In the genomic region with DNA sequence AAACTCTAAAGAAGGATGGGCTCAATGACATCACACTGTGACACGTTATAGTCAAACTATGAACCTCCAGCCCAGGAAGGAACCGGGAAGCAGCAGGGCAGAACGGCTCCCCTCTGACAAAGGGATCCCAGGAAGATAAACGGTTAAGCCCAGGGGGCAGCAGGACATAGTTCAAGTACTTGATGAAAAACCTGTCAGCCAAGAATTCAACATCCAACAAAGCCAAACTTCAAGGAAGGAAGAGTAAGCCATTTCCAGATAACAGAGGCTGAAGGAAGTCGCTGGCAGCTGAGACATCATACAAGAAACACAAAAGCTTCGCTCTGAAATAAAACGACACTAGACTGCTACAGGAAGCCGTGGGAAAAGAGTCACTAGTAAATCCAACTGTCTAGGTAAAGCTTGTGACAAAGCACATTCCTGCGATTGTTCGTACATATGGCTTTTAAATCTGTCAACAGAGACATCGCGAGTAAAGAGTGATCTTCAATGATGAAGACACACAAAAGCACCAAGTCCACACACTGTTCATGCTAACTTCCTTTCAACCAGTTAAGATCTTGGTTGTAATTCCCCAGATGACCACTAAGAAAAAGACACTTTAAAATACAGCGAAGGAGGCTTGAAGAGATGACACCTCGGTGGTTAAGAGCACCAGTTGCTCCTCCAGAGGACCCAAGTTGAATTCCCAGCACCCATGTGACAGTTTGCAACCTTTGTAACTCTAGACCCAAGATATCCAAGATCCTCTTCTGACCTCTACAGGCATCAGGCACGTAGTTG, we compare ENCODE assay signal across 14 mouse cellular contexts. TPM values are rescaled to one million over a fixed set of nuclear protein-coding genes. Genes with fewer than 3 reads are reported as not detected.
DNase-seq lines count a peak whose midpoint lies in the region; ATAC-seq and TF ChIP-seq lines count a peak whose summit lies in the region.
"Had no signal": no experiment of that assay in that cellular context is flagged by ENCODE, and none has a peak within 500 bp of the region (broad histone marks: within the 10 kb centered on the region; RNA-seq: fewer than 3 reads in every experiment).

No protein-coding gene starts in this region.

- no peak for ATAC-seq in heart, postnatal 0 days (ENCODE audit: insufficient read depth, low read depth)
- 0 out of 2 replicates have a peak, but pooled peaks have one; percentile 39 for ATAC-seq in common myeloid progenitor, adult 5-6 weeks (replicated peaks; ENCODE audit: low read depth, poor library complexity, severe bottlenecking)
- no peak for ATAC-seq in kidney, postnatal 0 days (replicated peaks; ENCODE audit: low FRiP score, low read depth)
- no peak for ATAC-seq in forebrain, embryonic 14.5 days
- ATAC-seq: forebrain, embryonic 15.5 days had no signal

- peak overlapping the region; percentile 6; the same call in 1 of the 2 replicates for H3K27ac ChIP-seq in heart, postnatal 0 days (ENCODE audit: low read depth)
- peak overlapping the region; percentile 31; the same call in 1 of the 2 replicates for H3K27ac ChIP-seq in kidney, postnatal 0 days
- H3K27ac ChIP-seq in forebrain, embryonic 14.5 days (ENCODE audit: low read depth, low read length) = no peak overlapping the region
- no peak overlapping the region for H3K27ac ChIP-seq in midbrain, embryonic 10.5 days (replicated peaks)
- H3K27ac ChIP-seq: forebrain, embryonic 15.5 days; heart, embryonic 15.5 days had no signal

- no peaks in the 10 kb centered on the region for H3K4me1 ChIP-seq in heart, postnatal 0 days (ENCODE audit: control insufficient read depth, insufficient read depth)
- peaks cover 5% of the 10 kb centered on the region; the same call in 1 of the 2 replicates for H3K4me1 ChIP-seq in kidney, postnatal 0 days (replicated peaks; ENCODE audit: insufficient read depth, low read length)
- H3K4me1 ChIP-seq in forebrain, embryonic 14.5 days (ENCODE audit: control insufficient read depth, insufficient read depth, low read length) = no peaks in the 10 kb centered on the region
- H3K4me1 ChIP-seq in midbrain, embryonic 10.5 days = no peaks in the 10 kb centered on the region
- H3K4me1 ChIP-seq: forebrain, embryonic 15.5 days; heart, embryonic 15.5 days had no signal

- H3K27me3 ChIP-seq in heart, postnatal 0 days (ENCODE audit: control insufficient read depth, insufficient read depth, low read length) = no peaks in the 10 kb centered on the region
- no peaks in the 10 kb centered on the region for H3K27me3 ChIP-seq in kidney, postnatal 0 days (ENCODE audit: insufficient read depth, low read length)
- H3K27me3 ChIP-seq in forebrain, embryonic 14.5 days (replicated peaks; ENCODE audit: control insufficient read depth, insufficient read depth, low read length) = no peaks in the 10 kb centered on the region
- no peaks in the 10 kb centered on the region for H3K27me3 ChIP-seq in midbrain, embryonic 10.5 days (ENCODE audit: low read depth, poor library complexity, severe bottlenecking)
- H3K27me3 ChIP-seq: forebrain, embryonic 15.5 days; heart, embryonic 15.5 days had no signal

- peaks cover 26% of the 10 kb centered on the region for H3K36me3 ChIP-seq in heart, postnatal 0 days (replicated peaks; ENCODE audit: control insufficient read depth, insufficient read depth, low read length)
- H3K36me3 ChIP-seq in kidney, postnatal 0 days (ENCODE audit: insufficient read depth, low read length) = peaks cover 7% of the 10 kb centered on the region; the same call in 1 of the 2 replicates
- H3K36me3 ChIP-seq in forebrain, embryonic 14.5 days (ENCODE audit: control insufficient read depth, insufficient read depth, low read length) = 0 out of 2 replicates have a peak, but pooled peaks cover 4% of the 10 kb centered on the region
- peaks cover 31% of the 10 kb centered on the region for H3K36me3 ChIP-seq in midbrain, embryonic 10.5 days

- DNase-seq in heart, postnatal 0 days (ENCODE audit: low spot score) = peak; percentile 18
- no peak for DNase-seq in heart, postnatal 25 days (ENCODE audit: low spot score)
- DNase-seq in A20 (ENCODE audit: low read depth, low spot score) = peak; percentile 17
- peak; percentile 73 for DNase-seq in kidney, postnatal 0 days (ENCODE audit: low spot score)
- no peak for DNase-seq in forebrain, embryonic 14.5 days (ENCODE audit: low spot score)
- no peak for DNase-seq in midbrain, embryonic 10.5 days (ENCODE audit: low spot score)
- DNase-seq in left cerebral cortex, adult 11 months (ENCODE audit: low spot score) = no peak
- DNase-seq: adrenal gland, postnatal 25 days; cerebellum, adult 9-11 months; layer of hippocampus, adult 9-11 months had no signal

- WGBS in heart, postnatal 0 days = 54% methylated on average over 15 of the region's 15 CpGs
- WGBS in kidney, postnatal 0 days = 43% methylated on average over 15 of the region's 15 CpGs
- WGBS in forebrain, embryonic 14.5 days = 86% methylated on average over 15 of the region's 15 CpGs
- 87% methylated on average over 15 of the region's 15 CpGs for WGBS in midbrain, embryonic 10.5 days

- no peak overlapping the region for H3K9ac ChIP-seq in heart, postnatal 0 days (replicated peaks; ENCODE audit: low read depth, low read length)
- no peak overlapping the region for H3K9ac ChIP-seq in kidney, postnatal 0 days (ENCODE audit: low read depth, low read length)
- H3K9ac ChIP-seq in forebrain, embryonic 14.5 days (ENCODE audit: low read length) = no peak overlapping the region
- H3K9ac ChIP-seq: forebrain, embryonic 15.5 days; heart, embryonic 15.5 days had no signal

- TF ChIP-seq EP300 in heart, postnatal 0 days (IDR thresholded peaks at IDR 0.05; ENCODE audit: low read depth) = no peak

- H3K4me3 ChIP-seq in heart, postnatal 0 days (ENCODE audit: low read depth, low read length) = no peak overlapping the region
- no peak overlapping the region for H3K4me3 ChIP-seq in kidney, postnatal 0 days (replicated peaks; ENCODE audit: low read depth, low read length)
- no peak overlapping the region for H3K4me3 ChIP-seq in forebrain, embryonic 14.5 days (ENCODE audit: low read depth, low read length)
- H3K4me3 ChIP-seq in midbrain, embryonic 10.5 days = no peak overlapping the region
- H3K4me3 ChIP-seq: forebrain, embryonic 15.5 days; heart, embryonic 15.5 days had no signal

- no peak for TF ChIP-seq CTCF in heart, postnatal 0 days (IDR thresholded peaks at IDR 0.05; ENCODE audit: low read depth)
- TF ChIP-seq CTCF in kidney, postnatal 0 days (IDR thresholded peaks at IDR 0.05; ENCODE audit: low read depth) = peak; percentile 44; the same call in 1 of the 2 replicates

- no peaks in the 10 kb centered on the region for H3K9me3 ChIP-seq in heart, postnatal 0 days (replicated peaks; ENCODE audit: control insufficient read depth, low read length)
- H3K9me3 ChIP-seq in kidney, postnatal 0 days (replicated peaks; ENCODE audit: low read length) = no peaks in the 10 kb centered on the region
- no peaks in the 10 kb centered on the region for H3K9me3 ChIP-seq in forebrain, embryonic 14.5 days (replicated peaks; ENCODE audit: control insufficient read depth, low read length)
- H3K9me3 ChIP-seq in midbrain, embryonic 10.5 days (replicated peaks) = no peaks in the 10 kb centered on the region; the same call in 1 of the 2 replicates
- H3K9me3 ChIP-seq: forebrain, embryonic 15.5 days; G1E; heart, embryonic 15.5 days had no signal

- intact Hi-C loops in heart, postnatal 25 days (cut with DNase I) = no loop called here

- H3K4me2 ChIP-seq in heart, postnatal 0 days (ENCODE audit: low read depth, low read length) = 0 out of 2 replicates have a peak overlapping the region, but pooled peaks have one; percentile 1
- H3K4me2 ChIP-seq in kidney, postnatal 0 days (ENCODE audit: low read length) = no peak overlapping the region
- no peak overlapping the region for H3K4me2 ChIP-seq in forebrain, embryonic 14.5 days (ENCODE audit: low read length)
- H3K4me2 ChIP-seq: forebrain, embryonic 15.5 days; heart, embryonic 15.5 days had no signal

RNA-seq across cellular contexts. Expression of gene Pccb, which starts 16.8 kb away (rescaled TPM):
- 80.8 and 80.9 TPM in 2 replicates for total RNA-seq in heart, postnatal 0 days (2014; rRNA removed; ENCODE audit: low replicate concordance)
- polyA plus RNA-seq in heart, postnatal 0 days (2015; fragmentation: Nextera tagmentation; extraction: Ambion mirVana) = 30.5 and 32.2 TPM in 2 replicates
- 100 to 1,000 TPM in 1 of 2 experiments, 10 to 100 TPM in 1; 99.6 to 104 TPM for total RNA-seq in heart, postnatal 25 days (2021)
- total RNA-seq in common myeloid progenitor, adult 5-6 weeks (2017) = 13.6 and 17.5 TPM in 2 replicates
- polyA plus RNA-seq in kidney, postnatal 0 days (2015; fragmentation: Nextera tagmentation; extraction: Ambion mirVana) = 42.0 and 48.5 TPM in 2 replicates
- polyA plus RNA-seq in forebrain, embryonic 14.5 days (2014; fragmentation: Nextera tagmentation; extraction: Ambion mirVana) = 20.4 and 23.7 TPM in 2 replicates
- 14.2 and 15.7 TPM in 2 replicates for polyA plus RNA-seq in midbrain, embryonic 10.5 days (2016; fragmentation: Nextera tagmentation; extraction: Ambion mirVana)

RNA-seq across cellular contexts. Expression of gene Msl2, which starts 56.0 kb away (rescaled TPM):
- total RNA-seq in heart, postnatal 0 days (2014; rRNA removed; ENCODE audit: low replicate concordance) = 14.3 and 17.8 TPM in 2 replicates
- 2.6 and 3.0 TPM in 2 replicates for polyA plus RNA-seq in heart, postnatal 0 days (2015; fragmentation: Nextera tagmentation; extraction: Ambion mirVana)
- total RNA-seq in heart, postnatal 25 days (2021) = 10 to 100 TPM; 29.2 to 35.0 TPM
- total RNA-seq in common myeloid progenitor, adult 5-6 weeks (2017) = 55.4 and 75.5 TPM in 2 replicates
- polyA plus RNA-seq in kidney, postnatal 0 days (2015; fragmentation: Nextera tagmentation; extraction: Ambion mirVana) = 5.7 and 6.5 TPM in 2 replicates
- polyA plus RNA-seq in forebrain, embryonic 14.5 days (2014; fragmentation: Nextera tagmentation; extraction: Ambion mirVana) = 6.1 and 8.4 TPM in 2 replicates
- polyA plus RNA-seq in midbrain, embryonic 10.5 days (2016; fragmentation: Nextera tagmentation; extraction: Ambion mirVana) = 3.8 and 3.9 TPM in 2 replicates

Comparison
In these comparisons a context has a peak if more than half of its experiments do, and no peak if none do; other contexts are left out.
1. DNase-seq: peak in heart, postnatal 0 days (single experiment), A20 (single experiment) and kidney, postnatal 0 days (single experiment); none in heart, postnatal 25 days (single experiment), forebrain, embryonic 14.5 days (single experiment), midbrain, embryonic 10.5 days (single experiment) and left cerebral cortex, adult 11 months (single experiment).
2. H3K27ac ChIP-seq: peak in heart, postnatal 0 days (single experiment) and kidney, postnatal 0 days (single experiment); none in forebrain, embryonic 14.5 days (single experiment) and midbrain, embryonic 10.5 days (single experiment).